Mouse (Mus musculus) activated CD4-positive, CD25-positive, alpha-beta regulatory T cell, adult 9 weeks (primary cell): Measurements from ENCODE around the gene Thop1. TPM values are rescaled to one million over a fixed set of nuclear protein-coding genes. Genes with fewer than 3 reads are reported as not detected.

Experiments
- polyA plus RNA-seq: library from polyadenylated mRNA; unstranded; fragments of 100-300 nt; shearing (Covaris generic); gene quantifications from one replicate; pipeline ENCODE4 v1.2.1, GENCODE M21; 2017

Gene Thop1
- polyA plus RNA-seq: 13.1 TPM

DNA sequence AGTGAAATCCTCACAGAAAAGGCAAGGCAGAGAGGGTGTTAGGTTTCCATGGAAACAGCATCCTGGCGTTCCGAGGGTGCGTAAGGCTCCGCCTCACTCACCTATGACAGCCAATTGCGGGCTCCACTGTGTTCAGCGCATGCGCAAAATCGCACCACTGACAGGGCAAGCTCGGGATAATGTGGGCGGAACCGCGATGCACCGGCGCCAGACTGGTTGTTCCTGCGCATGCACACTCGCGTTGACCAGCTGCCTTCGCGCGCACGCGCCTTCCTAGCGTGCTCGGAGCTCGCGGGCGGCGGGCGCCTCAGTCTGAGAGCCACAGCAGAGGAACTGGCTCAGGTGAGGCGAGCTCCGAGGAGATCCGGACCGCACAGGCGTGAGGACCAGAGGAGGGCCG is at the start of gene Thop1:
Gene Thop1, plus strand, starts transcription at position 200 of the 400 bp plus-strand sequence.

DNA sequence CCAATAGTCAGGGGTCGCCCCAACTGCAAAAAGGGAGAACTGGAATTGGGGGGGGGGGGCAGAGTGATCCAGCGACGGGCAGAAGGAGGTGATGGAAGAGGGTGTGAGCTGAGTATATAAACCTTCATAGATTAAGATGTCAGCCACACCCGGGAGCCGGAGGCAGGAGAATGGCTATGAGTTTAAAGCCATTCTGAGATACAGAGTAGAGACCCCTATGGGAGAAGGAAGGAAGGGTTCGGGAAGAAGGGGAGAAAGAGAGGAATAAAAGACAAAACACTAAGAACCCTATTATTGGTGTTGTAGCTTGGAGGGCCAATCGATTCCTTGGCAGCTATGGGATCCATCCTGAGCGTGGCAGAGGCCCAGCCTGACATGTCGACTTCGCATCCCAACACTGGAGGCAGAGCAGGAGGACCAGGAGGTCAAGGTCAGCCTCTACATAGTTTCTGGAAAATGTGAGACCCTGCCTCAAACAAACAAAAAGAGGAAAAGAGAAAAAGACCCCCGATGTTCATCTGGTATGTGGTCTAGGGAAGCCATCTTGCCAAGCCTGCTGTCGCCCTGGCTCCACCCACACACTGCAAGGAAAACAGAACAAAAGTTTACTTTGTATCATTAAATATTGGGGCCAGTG is 44.1 kb upstream of the Thop1 start, which contains the start of gene Diras1:
Gene Diras1, minus strand, starts transcription at position 24 of the 637 bp plus-strand sequence.

DNA sequence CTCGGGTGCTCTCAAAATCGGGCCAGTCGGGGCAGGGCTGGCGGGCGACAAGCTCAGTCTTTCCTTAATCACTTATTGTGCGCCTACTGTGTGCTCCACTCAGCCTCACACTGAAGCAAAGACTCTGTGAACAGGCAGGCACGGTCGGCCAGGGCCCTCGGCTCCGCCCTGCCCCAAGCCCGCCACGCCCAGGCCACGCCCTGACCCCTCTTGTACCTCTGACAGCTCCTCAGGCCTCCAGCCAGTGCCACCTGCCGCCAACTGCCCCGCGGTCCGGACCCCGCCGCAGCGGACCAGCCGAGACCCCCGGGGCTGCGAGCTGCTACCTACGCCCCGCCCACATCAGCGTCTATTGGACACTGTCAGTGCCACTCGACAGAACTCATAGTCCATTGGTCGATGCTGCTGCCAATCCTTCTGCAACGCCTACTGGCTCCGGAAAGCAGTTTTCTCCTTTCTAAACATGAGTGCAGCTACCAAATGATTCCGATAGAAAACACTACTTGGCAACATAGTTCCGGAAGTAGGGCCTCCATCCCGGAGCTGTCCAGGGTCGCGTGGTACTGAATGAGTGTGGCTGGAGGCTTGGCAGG is 32.8 kb upstream of the Thop1 start, which contains the start of gene Slc39a3:
Gene Slc39a3, minus strand, starts transcription at position 439 of the 593 bp plus-strand sequence.

GRCm38 (mm10) chr10:81059603-81060543 is 10.0 kb upstream of the Thop1 start, which contains the start of gene Sgta:
TSS of gene Sgta (minus strand) at chr10:81060181.

GRCm38 (mm10) chr10:81105565-81106112 is 35.8 kb downstream of the Thop1 start, which contains the start of gene Map2k2:
TSS of gene Map2k2 (plus strand) at chr10:81105915.

Other genes starting within 250 kb of the Thop1 start
- gene Oaz1, start 243.4 kb upstream of the Thop1 start, polyA plus RNA-seq: 2,065 TPM
- not detected for gene Lingo3, start 226.0 kb upstream of the Thop1 start, polyA plus RNA-seq
- 190 TPM for gene Lsm7, start 214.8 kb upstream of the Thop1 start, polyA plus RNA-seq
- gene Sppl2b, start 214.8 kb upstream of the Thop1 start, polyA plus RNA-seq: 41.4 TPM
- gene Tmprss9, start 198.2 kb upstream of the Thop1 start, polyA plus RNA-seq: not detected
- gene Timm13, start 169.1 kb upstream of the Thop1 start, polyA plus RNA-seq: 242 TPM
- gene Lmnb2, start 151.8 kb upstream of the Thop1 start, polyA plus RNA-seq: 16.4 TPM
- gene Gadd45b, start 140.0 kb upstream of the Thop1 start, polyA plus RNA-seq: 93.9 TPM
- 0.09 TPM for gene Gng7, start 55.1 kb upstream of the Thop1 start, polyA plus RNA-seq
- not detected for gene Diras1, start 44.4 kb upstream of the Thop1 start, polyA plus RNA-seq
- gene Slc39a3, start 32.6 kb upstream of the Thop1 start, polyA plus RNA-seq: 15.1 TPM
- 116 TPM for gene Sgta, start 9.9 kb upstream of the Thop1 start, polyA plus RNA-seq
- gene Creb3l3, start 28.8 kb downstream of the Thop1 start, polyA plus RNA-seq: not detected
- gene Map2k2, start 35.9 kb downstream of the Thop1 start, polyA plus RNA-seq: 37.8 TPM
- 32.9 TPM for gene Zbtb7a, start 65.2 kb downstream of the Thop1 start, polyA plus RNA-seq
- 43.2 TPM for gene Pias4, start 97.9 kb downstream of the Thop1 start, polyA plus RNA-seq
- 869 TPM for gene Eef2, start 106.6 kb downstream of the Thop1 start, polyA plus RNA-seq
- gene Dapk3, start 113.0 kb downstream of the Thop1 start, polyA plus RNA-seq: 10.4 TPM
- gene 4930442H23Rik, start 113.8 kb downstream of the Thop1 start, polyA plus RNA-seq: not detected
- gene Nmrk2, start 132.0 kb downstream of the Thop1 start, polyA plus RNA-seq: 0.21 TPM
- 11.9 TPM for gene Atcay, start 160.8 kb downstream of the Thop1 start, polyA plus RNA-seq
- gene Zfr2, start 163.1 kb downstream of the Thop1 start, polyA plus RNA-seq: 4.7 TPM
- gene Matk, start 182.9 kb downstream of the Thop1 start, polyA plus RNA-seq: 128 TPM
- gene Mrpl54, start 196.9 kb downstream of the Thop1 start, polyA plus RNA-seq: 129 TPM
- gene Apba3, start 196.9 kb downstream of the Thop1 start, polyA plus RNA-seq: 62.8 TPM
- gene Tjp3, start 221.5 kb downstream of the Thop1 start, polyA plus RNA-seq: 18.0 TPM
- gene Pip5k1c, start 222.9 kb downstream of the Thop1 start, polyA plus RNA-seq: 42.0 TPM